Mouse (Mus musculus) spleen, adult 2 months (tissue): Measurements from ENCODE around the gene Foxs1. TPM values are rescaled to one million over a fixed set of nuclear protein-coding genes. Genes with fewer than 3 reads are reported as not detected.

Experiments
- DNase-seq, 2 experiments: peaks; one replicate each; pipeline versions ENCODE4 v3.0.0 to v3.0.0-alpha.2; 2012 to 2021; ENCODE audit warnings: low spot score in 2 of 2, low read depth in 1 of 2
- H3K27ac ChIP-seq: fragments of 200-500 bp; 2 replicates; pipeline ENCODE4 v1.5.1; 2012; ENCODE audit warnings: low read length, inconsistent platforms; ENCODE audit not compliant: insufficient read depth
- H3K27me3 ChIP-seq: fragments of 200-500 bp; 2 replicates; pipeline ENCODE4 v1.6.1; 2012; ENCODE audit warnings: mild to moderate bottlenecking, moderate library complexity, low read length, inconsistent platforms; ENCODE audit not compliant: control insufficient read depth, insufficient read depth
- H3K36me3 ChIP-seq: fragments of 200-500 bp; 2 replicates; pipeline ENCODE4 v1.6.1; 2012; ENCODE audit warnings: mild to moderate bottlenecking, low read length, inconsistent platforms; ENCODE audit not compliant: control insufficient read depth, insufficient read depth
- H3K4me1 ChIP-seq: fragments of 200-500 bp; 2 replicates; pipeline ENCODE4 v1.6.1; 2011; ENCODE audit warnings: inconsistent platforms; ENCODE audit not compliant: control insufficient read depth, insufficient read depth, insufficient read length
- H3K4me3 ChIP-seq: fragments of 200-500 bp; 2 replicates; pipeline ENCODE4 v1.5.1; 2011; ENCODE audit warnings: mild to moderate bottlenecking, inconsistent platforms; ENCODE audit not compliant: insufficient read depth, insufficient read length; ENCODE audit errors: extremely low read depth
- CTCF ChIP-seq: fragments of 200-500 bp; IDR thresholded peaks from 2 replicates; pipeline ENCODE4 v1.5.1; 2011; ENCODE audit warnings: mild to moderate bottlenecking, inconsistent platforms; ENCODE audit not compliant: insufficient read depth, insufficient read length, insufficient replicate concordance; ENCODE audit errors: extremely low read depth
- POLR2A ChIP-seq: fragments of 200-500 bp; IDR thresholded peaks from 2 replicates; pipeline ENCODE4 v1.6.1; 2011; ENCODE audit warnings: low read depth, low read length, inconsistent platforms
- WGBS: fragments of 180-500 bp; shearing (Covaris S2); methylation state at CpG from one replicate; pipeline ENCODE4 v1.1.7; 2018; 5-methylcytosine and 5-hydroxymethylcytosine counted together
- polyA plus RNA-seq: library from polyadenylated mRNA; depleted of rRNA; stranded (reverse); fragments of >200 nt; gene quantifications from 2 replicates; pipeline ENCODE4 v1.2.3, GENCODE M21; 2012

Gene Foxs1
- polyA plus RNA-seq, 1 experiment, result 12.6 TPM

DNA sequence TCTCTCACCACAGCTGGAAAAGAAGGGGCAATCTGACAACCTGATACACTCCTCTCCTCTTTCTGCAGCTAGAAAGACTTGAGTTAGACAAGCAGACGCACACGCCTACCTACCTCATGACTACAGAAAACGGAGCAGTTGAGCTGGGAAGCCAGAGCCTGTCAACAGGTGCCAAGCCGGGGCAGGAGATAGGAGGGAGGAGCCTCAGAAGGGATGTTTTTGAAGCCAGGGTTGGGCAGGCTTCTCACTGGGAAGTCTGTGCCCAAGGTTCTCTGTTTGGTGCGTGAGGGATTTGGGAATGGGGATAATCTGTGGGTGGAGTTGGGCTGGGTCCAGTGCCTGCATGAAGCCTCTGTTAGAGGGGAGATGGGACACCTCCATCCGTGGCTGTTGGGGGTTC, 21.6 kb downstream of the Foxs1 start:
- 50% methylated on average over 6 of the region's 6 CpGs for WGBS
- Histone ChIP-seq H3K27me3 (peaks cover 4% of the 10 kb centered on the region; the same call in 1 of the 2 replicates), H3K4me3 (no peak overlapping the region), H3K4me1 (peaks cover 10% of the 10 kb centered on the region; the same call in 1 of the 2 replicates), H3K36me3 (no peaks in the 10 kb centered on the region), H3K27ac (no peak overlapping the region)
- no peak for TF ChIP-seq CTCF
- no peak for TF ChIP-seq POLR2A
- no peak for DNase-seq

DNA sequence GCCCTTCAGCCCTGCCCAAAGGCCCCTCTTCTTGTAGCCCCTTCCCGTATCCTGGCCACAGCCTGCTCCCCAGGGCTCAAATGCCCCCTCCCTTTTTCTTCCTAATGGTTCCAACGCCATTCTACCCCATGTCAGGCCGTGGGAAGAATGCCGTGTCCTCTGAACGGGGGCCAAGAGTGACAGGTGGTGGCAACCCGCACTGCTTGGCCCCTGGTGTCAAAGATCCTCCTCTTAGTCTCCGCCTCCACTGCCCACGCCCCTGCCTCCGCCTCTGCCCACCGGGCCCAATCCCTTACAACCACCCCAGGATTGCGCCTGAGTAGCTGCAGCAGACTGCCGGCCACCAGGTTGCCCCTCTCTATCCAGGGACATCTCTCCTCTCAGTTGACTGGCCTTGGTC, 22.0 kb downstream of the Foxs1 start, which contains the start of gene Mylk2:
Gene Mylk2, plus strand, starts transcription at position 322 of the 400 bp plus-strand sequence.
- Histone ChIP-seq H3K4me3 (no peak within 1 kb of the TSS), H3K27me3 (peaks cover 4% of the 10 kb centered on the region; the same call in 1 of the 2 replicates), H3K27ac (no peak within 1 kb of the TSS), H3K36me3 (no peaks in the 10 kb centered on the region), H3K4me1 (peaks cover 13% of the 10 kb centered on the region; the same call in 1 of the 2 replicates)
- WGBS, result 41% methylated on average over 12 of the region's 12 CpGs
- TF ChIP-seq POLR2A (no peak), CTCF (no peak)
- DNase-seq, result no peak

DNA sequence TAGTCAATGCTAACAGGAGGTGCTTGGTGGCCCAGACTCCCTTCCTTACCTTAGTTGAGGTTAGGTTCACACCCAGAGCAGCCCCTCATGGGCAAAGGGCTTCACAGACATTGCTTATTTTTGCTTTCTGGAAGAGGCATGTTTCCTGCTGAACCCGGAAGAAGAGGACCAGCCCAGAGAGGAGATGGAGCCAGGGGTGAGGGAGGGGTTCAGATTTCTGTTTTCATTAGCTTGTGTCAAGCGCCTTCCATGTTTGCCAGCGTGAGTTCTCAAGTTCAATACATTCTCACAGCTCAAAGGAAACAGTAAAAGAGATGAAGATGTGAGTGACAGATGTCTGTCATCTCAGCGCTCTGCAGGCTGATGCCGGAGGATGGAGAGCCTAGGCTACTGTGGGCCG, 23.2 kb downstream of the Foxs1 start:
- peaks cover 13% of the 10 kb centered on the region; the same call in 1 of the 2 replicates for H3K4me1 ChIP-seq
- TF ChIP-seq POLR2A, result no peak
- no peak for TF ChIP-seq CTCF
- no peak overlapping the region for H3K27ac ChIP-seq
- no peak for DNase-seq
- 84% methylated on average over 6 of the region's 6 CpGs for whole genome bisulfite sequencing
- H3K36me3 ChIP-seq, result no peaks in the 10 kb centered on the region
- peaks cover 4% of the 10 kb centered on the region; the same call in 1 of the 2 replicates for H3K27me3 ChIP-seq
- H3K4me3 ChIP-seq, result no peak overlapping the region

DNA sequence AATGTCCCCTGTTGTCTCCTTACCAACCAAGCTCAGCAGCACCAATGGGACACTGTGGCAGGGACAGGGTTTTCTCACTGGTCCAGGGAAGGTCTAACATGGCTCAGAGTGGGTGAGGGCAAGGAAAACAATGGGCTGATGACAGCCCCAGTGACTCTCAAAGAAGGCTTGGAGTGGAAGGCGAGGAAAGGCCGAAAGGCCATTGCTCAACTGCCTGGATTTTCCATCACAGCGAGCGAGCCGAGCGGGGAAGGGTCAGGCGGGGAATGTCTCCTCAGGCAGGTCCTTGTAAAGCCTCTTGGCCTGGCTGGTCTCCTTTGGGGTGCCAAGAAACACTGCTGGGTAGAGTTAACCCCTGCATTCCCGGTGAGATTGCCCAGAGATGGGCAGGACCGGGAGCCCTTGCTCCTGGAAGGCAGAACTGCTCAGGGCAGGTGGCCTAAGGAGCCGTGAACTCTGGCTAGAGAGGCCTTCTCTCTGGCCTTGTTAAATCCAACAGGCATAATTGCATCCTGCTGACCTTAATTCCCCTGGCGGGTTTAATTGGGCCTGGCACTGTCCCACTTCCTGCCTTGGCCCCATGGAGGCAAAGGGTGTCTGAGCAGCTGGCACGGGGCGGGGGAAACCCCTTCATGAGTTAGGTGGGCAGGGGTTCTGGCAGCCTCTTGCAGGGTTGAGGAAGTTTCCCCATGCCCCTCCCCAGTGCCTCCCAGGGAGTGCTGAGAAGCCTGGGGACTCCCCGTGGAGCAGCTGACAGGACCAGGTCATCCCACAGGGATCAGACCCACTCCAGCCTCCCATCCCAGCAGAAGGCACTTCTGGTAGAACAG, 25.7 kb downstream of the Foxs1 start:
- no peaks in the 10 kb centered on the region for H3K36me3 ChIP-seq
- peaks cover 11% of the 10 kb centered on the region; the same call in 1 of the 2 replicates for H3K4me1 ChIP-seq
- WGBS, result 71% methylated on average over 14 of the region's 14 CpGs
- no peak for TF ChIP-seq CTCF
- TF ChIP-seq POLR2A, result no peak
- no peak overlapping the region for H3K4me3 ChIP-seq
- no peak for DNase-seq
- no peak overlapping the region for H3K27ac ChIP-seq
- H3K27me3 ChIP-seq, result no peaks in the 10 kb centered on the region

DNA sequence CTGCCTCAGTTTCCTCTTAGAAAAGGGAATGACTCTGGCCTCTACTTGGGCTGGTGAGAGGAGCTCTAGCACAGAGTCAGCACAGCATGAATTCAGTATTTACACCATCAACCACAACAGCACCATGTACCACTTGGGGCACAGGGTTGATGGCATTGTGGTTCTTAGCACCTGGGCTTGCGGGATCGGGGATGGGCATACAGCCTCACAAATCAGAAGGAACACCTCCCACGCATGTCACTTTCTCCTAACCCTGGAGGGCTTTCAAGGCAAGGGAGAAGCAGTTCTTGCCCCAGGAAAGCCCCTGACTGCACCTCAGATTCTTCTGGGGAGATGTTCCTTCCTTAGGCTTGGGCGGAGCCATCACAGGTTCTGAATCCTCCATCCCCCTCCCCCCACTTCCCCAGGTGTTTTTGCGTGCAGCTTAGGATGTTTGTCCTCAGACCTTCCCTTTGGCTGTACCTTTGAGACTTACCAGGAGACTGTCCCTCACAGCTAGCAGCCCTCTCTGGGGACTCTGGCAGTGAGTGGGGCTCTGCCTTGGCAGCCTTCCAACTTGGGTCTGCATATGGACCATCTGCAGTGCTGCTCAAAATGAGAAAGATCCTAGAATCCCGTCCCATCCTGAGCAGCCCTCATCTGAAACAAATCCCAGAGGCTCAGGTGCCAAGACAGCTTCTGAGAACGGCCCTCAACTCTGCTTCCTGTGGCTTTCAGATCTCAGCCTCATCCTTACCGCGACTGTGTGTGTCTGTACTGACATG, 26.6 kb downstream of the Foxs1 start:
- no peaks in the 10 kb centered on the region for H3K27me3 ChIP-seq
- H3K36me3 ChIP-seq, result no peaks in the 10 kb centered on the region
- peak overlapping the region; percentile 21; the same call in 1 of the 2 replicates for H3K27ac ChIP-seq
- peaks cover 11% of the 10 kb centered on the region; the same call in 1 of the 2 replicates for H3K4me1 ChIP-seq
- no peak overlapping the region for H3K4me3 ChIP-seq
- WGBS, result 29% methylated on average over 9 of the region's 9 CpGs
- peak in 1 of 2 experiments; percentile 3 for DNase-seq
- TF ChIP-seq POLR2A, result no peak
- TF ChIP-seq CTCF, result no peak

DNA sequence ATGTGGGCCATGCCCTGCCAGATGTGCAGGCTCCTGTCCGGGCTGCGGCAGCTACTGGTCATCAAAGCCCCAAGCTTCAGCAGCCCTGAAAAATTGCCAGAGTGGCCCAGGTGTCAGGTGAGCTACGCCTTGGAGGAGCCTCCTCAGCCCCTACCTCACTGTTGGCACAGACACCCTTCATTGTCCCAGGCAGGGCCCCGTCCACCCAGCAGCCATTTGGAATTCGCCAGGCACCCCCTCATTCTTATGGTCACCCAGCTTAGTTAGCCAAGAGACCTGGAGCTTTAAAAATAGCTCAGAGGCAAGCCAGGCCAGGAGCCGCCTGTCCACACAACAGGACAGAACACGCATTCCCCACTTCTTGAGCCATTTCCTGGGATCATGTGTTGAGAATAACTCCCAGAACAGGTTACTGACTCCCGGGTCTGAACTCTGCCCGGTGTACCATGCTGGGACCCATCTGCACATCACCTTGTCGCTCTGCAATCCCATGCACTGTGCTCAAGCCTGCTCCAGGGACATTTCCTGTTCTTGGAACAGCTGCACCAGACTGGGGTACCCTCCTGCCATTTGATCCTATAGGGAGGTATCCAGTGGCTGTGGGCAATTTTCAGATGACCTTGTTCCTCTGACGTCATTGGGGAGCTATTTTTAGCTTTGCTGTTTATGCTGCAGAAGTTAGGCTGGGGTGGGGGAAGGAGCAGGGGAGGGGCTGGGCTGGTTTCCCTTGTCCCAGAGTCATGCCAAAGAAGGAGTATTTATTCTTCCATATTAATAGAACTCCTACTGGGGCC, 27.8 kb downstream of the Foxs1 start:
- TF ChIP-seq POLR2A (no peak), CTCF (no peak)
- Histone ChIP-seq H3K27ac (no peak overlapping the region), H3K36me3 (no peaks in the 10 kb centered on the region), H3K27me3 (no peaks in the 10 kb centered on the region), H3K4me3 (no peak overlapping the region), H3K4me1 (peaks cover 11% of the 10 kb centered on the region; the same call in 1 of the 2 replicates)
- 73% methylated on average over 11 of the region's 11 CpGs for WGBS
- DNase-seq, result no peak
